Mouse (Mus musculus): ENCODE measurements at regions not wholly inside any gene's neighbourhood (a gene's known extent, or its start where the extent isn't known, plus 50 kb on each side); places are given as distances from the start of the nearest gene placed in this dataset.

DNA sequence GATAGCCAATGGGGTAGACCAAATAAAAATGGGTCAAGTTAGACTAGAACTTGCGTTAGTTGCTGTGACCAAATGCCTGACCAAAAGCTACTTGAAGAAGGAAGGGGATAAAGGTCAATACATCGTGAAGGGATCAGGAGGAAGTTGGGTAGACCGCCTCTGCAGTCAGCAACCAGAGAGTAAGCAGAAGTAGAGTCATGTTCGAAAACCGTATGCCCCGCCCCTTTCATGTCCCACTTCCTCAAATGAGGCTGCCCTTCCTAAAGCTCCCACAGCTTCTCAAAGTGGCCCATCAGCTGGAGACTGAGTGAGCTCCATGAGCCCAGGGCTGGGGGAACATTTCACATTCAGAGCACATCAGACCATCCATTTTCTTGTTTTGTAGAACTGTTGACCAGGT, 301.2 kb upstream of the Ppp2r3a start:
- DNase-seq (ENCODE audit: low read depth, low spot score), result no peak

DNA sequence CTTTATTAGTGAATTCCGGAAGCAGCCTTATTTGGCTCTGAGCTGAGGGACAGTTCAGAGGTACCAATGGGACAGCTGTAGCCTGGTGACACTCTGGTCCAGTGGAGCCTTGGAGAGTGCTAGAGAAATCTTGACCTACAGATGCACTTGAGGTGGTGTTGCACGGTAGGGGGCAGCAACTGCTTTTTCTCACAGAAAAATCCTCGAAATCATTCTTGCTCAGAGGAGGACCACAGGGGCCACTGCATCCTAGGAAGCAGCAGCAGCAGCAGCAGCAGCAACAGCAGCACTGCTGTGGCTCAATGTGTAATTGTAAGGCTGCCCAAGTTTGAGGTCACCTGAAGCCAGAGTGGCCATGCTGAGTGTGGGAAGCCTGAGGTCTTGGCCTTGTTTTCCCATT, 299.7 kb upstream of the Ppp2r3a start:
- DNase-seq (ENCODE audit: low read depth, low spot score), result no peak

DNA sequence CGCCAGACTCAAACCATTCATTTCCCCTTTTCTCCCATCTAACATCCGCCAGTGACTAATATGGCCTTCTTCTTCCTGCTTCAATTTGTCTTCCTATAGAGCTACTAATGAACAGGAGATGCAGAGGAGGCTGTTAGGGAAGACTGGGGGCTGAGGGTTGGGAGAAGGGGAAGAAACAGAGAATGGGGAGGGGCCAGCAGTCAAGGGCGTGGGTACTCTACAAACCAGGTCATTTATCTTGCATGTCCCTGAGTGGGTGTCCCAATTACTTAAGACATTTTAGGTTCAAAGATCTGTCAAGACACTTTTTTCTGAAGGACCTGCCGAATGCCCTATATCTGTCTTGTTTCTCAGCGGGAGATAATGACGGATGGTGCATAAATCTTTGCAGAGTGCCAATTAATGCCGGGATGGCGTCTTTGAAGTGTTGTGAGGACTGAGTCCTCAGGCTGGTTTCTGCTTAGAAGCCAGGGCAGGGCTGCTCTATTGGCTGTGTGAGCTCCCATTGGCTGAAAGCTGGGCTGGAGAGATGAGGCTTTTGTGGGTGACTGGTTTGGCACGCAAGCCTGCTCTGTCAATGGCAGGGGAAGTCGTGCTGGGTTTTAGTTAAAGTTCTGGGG, 294.7 kb upstream of the Ppp2r3a start:
- peak; percentile 77 for DNase-seq (ENCODE audit: low read depth, low spot score)

DNA sequence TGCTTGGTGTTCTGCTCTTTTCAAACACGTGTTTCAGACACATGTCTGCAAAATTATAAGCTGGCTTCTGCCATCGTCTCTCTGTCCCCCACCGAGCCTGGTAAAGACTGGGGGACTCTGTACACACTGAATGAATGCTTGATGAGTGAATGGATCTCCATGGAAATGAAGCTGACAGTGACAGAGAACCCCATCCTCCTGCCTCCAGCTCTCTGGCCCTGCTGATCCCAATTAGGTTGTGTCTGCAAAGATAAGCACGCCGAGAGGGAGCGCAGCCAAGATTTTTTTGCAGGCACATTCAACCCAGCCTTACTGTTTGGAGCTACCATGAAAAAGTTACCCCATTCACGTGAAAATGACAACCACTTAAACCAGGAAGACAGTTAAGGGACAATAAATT, 266.5 kb upstream of the Ppp2r3a start:
- no peak for DNase-seq (ENCODE audit: low read depth, low spot score)

DNA sequence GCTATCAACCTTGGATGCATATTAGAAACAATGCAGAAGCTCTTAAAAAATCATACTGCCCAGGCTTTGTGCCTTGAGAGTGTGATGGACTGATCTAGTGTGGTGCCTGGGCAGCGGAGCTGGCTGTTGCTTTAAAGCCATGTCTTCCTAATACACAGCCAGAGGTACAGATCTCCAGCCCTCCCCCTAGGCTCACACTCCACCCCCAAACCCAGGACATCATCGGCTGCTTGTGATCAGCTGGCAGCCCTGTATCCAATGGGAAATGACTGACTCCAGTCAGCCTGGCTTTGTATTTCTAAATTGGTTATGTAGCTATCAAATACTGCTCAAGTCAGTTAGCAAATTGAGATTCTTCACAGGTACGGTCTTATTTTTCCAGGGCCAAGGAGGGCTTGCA, 259.2 kb upstream of the Ppp2r3a start:
- no peak for DNase-seq (ENCODE audit: low read depth, low spot score)

DNA sequence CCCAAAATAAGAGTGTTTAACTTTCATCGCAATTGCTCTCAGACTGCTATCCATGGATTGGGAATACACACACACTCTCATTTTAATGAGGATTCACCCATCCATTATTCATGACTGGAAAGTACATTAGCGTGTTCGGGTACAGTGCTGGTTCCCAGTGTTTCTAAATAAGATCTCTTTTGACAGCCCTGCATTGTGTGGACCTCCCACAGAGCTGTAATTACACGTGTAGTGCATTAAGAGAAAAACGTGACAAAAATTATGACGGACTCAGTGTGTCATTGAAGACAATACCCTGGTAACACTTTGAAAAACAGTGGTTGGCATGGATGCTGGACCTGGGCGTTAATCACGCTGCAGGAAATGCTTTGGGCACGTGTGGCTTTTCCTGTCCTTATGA, 257.6 kb upstream of the Ppp2r3a start:
- no peak for DNase-seq (ENCODE audit: low read depth, low spot score)

DNA sequence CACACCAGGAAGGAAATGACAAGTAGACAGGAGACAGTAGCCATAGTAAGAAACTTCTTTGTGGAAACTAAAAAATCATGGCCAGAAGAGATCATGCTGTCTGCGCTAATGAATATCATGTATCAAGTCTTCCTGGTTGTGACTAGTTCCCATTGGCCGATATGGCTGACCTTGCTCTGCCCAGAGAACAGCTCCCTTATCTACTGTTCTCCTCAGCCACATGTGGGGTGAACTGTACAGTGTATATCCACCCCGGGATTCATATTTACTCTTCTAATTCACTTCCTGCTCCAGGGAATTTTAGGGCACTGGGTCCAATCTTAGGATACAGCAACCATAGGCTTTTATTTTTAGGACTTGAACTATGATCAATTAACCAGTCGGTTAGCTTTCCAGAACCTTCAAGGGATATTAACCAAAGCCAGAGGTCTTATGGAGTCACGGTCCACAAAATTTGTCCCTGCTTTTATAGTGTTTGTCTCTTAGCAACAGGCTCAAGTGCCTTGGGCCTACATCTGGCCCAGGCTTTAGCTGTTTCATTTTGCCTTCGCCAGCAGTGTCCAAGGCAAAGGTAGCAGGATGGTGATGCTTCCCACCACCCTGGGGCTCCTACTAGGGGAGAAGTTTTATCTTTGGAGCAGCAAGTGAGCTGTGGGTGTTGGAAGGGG, 255.6 kb upstream of the Ppp2r3a start:
- DNase-seq (ENCODE audit: low read depth, low spot score), result peak; percentile 9

DNA sequence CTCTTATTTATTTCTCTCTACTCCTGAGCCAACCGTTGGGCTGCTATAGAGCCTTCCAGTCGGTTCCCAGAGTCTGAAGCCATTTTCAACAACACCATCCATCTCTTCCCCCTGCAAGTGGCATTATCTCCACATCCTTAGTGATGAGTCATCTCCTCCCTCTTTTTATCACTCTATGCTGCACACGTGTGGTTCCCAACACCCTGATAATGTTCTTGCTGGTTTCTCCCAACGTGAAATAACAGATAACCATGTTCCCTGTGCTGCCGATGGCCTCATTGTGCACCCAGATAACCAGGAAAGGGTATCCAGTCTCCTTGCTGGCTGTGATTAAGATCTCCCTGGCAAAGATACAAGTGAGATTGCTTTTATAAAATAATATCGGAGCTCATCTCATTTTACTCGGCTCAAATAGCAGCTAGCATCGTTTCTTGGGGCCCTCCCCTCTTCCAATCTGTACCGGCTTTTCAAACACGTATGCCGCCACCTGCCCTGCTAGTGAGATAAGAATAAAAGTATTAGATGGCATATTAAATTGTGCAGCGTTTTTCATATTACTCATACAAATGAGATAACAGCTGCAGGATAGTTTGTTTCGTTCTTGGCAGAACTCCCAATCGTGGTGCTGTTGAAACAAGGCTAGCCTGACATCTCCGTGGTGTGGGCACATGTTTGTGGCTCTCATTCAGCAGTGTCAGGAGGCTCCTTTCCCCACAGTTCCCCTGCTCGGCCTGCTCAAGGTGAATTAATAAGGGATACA, 250.3 kb upstream of the Ppp2r3a start:
- no peak for DNase-seq (ENCODE audit: low read depth, low spot score)

DNA sequence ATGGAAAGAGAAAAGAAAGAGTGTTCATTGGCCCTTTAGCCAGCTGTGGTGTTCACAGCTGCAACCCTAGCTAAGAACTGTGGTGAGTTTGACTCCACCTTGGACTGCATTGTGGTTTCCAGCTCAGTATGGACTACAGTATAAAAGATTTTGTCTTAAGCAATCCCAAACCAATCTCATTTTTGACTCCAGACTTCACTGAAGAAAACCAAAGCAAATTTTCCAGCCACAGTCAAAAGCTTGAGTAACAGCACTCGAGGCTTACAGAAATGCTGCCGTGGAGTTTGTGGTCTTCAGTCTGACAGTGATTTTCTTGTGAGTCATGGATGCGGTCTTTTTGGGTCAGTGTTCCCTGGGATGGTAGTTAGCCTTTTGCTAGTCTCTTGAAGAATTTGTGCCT, 249.4 kb upstream of the Ppp2r3a start:
- no peak for DNase-seq (ENCODE audit: low read depth, low spot score)

DNA sequence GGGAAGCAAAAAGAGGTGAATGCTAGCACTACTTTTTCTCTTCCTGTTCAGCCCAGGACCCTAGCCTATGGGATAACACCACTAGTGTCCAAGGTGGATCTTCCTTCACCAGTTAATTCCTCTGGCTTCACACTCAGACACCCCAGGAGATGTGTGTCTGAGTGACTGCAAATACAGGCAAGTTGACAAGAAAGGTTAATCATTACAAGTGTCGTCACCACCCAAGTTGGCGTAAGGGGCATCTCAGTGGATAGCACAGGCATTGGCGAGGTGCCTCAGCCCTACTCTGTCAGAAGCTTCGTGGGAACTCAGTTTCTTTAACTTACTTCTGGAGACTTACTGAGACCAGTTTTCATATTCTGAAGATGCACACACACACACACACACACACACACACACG, 247.1 kb upstream of the Ppp2r3a start:
- DNase-seq (ENCODE audit: low read depth, low spot score), result no peak

DNA sequence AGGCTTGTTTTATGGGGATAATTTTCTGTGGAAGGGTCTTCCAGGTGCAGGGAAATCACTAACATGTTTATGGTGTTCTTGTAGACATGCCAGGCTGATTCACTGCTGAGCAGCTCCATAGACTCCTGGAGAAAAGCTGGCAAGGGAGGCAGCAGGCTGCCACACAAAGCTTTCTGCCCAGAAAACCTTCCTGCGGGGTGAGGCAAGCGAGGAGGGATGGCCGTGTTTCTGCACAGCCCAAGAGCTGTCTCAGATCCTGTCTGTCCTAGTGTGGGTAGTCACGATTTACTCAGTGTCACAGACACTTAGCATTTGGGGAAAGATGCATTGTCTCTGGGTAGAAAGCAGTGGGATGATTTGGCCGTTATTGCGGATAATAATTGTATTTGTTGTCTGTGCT, 244.2 kb upstream of the Ppp2r3a start:
- DNase-seq (ENCODE audit: low read depth, low spot score), result no peak

DNA sequence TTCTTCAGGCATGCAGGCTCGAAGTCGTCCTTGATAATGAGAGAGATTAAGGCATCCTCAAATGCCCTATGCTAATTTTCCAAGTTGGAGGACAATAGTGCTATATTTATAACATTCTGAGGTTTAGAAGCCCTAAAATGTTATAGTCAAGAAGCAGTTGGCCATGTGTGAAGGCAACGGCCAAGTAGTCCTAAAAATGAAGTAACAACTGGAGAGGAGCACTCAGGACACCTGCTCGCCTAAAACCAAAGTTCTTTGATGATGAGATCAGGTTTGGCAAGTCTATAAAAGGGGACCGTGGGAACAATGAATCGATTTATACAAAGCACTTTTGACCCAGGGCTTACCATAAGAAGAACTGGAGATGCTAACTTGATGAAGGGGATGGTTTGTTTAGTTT, 237.4 kb upstream of the Ppp2r3a start:
- DNase-seq (ENCODE audit: low read depth, low spot score), result no peak

DNA sequence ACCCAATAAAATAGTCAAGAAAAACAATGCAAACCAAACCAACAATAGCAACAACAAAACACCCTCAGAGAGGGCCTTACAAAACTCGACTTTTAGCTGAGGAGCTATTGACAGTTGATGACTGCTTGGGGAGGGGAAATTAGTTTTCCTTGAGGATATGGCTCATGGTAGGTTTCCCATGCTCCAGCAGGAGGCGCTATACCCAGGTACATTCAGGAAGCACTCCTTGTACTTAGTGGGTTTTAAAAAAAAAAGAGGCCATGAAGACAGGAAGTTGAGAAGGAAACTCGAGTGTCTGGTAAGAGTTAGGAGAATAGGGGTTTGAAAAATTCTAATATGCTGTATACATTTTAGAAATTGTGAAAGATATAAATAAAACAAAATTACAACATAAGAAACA, 224.6 kb upstream of the Ppp2r3a start:
- no peak for DNase-seq (ENCODE audit: low read depth, low spot score)

DNA sequence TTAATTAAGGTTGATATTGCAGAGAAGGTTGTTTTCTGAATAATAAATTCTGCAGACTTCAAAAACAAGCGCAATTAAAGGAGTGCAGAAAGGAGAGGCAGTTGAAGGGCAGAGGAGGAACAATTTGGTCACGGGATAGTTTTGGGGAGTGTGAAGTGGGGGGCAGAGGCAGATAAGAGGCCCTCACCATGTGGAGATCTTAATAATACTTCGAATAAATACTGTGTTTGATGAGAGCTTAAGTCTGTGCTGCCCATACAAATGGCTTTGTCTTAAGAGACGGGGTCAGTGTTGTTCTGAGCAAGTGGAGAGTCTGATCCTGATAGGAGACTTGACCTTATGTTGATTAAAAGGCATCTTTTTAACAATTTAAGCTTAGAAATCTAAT, 221.5 kb upstream of the Ppp2r3a start:
- no peak for DNase-seq (ENCODE audit: low read depth, low spot score)

DNA sequence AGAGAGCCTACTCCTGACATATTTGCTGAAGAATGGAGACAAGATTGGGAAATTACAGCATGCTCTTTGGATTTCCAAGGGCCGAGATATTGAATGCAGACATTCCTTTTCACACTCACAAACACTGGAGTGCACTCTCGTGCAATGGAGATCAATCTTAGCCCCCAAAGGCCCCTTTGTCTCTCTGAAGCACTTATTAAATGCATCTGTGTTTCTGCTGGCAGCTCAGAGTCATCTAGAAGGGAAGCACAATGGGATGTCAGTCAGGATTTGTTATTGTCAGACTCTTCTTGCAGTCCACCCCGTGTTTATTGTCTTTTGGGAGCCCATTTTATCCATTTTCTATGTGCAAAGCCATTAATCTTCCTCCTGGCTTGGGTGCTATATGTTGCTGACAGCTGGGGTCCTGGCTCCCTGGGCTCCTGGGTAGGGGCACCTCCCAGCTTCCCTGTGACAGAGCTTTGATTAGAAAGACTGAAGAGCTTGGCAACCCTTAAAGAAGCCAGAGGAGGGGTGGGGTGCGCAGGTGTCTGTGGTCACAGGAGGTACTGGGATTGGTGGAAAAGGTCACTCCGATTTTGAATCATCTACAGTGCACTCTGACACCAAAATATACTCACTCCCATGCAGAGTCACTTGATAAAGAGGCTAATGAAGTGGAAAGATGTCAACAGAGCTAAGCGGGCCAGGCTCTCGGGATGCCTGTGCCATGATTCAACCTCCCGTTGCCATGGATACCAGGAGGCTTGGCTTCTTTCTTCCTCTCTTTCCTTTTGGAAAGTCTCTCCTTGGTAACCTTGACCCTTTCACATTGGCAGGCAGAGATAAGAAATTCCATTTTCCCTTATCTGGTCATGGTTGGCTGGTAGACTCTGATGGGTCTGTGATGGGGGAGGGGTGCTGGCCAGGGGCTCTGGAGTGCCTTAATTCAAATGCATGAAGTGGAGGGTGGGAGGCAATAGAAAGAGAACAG, 220.8 kb upstream of the Ppp2r3a start:
- DNase-seq (ENCODE audit: low read depth, low spot score), result peak; percentile 83

DNA sequence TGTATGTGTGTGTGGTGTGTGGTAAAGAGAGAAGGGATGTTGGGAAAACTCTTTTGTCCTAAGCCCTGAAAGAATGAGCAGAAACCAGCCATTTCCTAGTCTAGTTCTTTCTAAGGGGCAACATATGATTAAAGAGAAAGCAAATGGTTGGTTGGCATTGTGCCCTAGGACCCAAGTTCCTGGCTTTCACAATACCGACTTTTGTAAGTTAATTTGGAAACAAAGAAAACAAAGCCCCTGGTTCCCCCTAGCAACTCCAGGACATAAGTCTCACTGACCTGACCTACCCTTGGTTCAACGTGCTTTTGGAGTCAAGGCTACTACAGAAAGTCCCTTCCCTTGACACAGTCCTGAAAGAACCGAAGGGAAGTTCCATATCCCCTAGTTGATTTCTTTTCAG, 220.1 kb upstream of the Ppp2r3a start:
- DNase-seq (ENCODE audit: low read depth, low spot score), result no peak

DNA sequence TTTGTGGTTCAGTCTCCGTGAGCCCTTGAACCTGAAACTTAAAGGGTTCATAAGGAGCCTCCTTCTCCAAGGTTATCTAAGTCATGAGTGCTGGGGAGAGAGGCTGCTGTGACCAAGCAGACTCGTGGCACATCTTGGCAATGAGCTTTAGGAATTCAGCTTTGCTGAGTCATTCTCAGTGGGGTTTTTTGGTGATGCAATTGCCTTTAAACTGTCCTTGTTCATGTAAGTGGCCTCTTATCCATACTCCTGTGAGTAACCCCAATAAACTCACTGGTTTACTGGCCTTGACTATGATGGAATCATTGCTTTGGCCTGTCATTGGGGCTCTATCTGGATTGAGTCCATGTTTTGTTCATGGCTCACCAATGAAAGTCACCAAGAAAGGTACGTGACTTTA, 218.2 kb upstream of the Ppp2r3a start:
- no peak for DNase-seq (ENCODE audit: low read depth, low spot score)

DNA sequence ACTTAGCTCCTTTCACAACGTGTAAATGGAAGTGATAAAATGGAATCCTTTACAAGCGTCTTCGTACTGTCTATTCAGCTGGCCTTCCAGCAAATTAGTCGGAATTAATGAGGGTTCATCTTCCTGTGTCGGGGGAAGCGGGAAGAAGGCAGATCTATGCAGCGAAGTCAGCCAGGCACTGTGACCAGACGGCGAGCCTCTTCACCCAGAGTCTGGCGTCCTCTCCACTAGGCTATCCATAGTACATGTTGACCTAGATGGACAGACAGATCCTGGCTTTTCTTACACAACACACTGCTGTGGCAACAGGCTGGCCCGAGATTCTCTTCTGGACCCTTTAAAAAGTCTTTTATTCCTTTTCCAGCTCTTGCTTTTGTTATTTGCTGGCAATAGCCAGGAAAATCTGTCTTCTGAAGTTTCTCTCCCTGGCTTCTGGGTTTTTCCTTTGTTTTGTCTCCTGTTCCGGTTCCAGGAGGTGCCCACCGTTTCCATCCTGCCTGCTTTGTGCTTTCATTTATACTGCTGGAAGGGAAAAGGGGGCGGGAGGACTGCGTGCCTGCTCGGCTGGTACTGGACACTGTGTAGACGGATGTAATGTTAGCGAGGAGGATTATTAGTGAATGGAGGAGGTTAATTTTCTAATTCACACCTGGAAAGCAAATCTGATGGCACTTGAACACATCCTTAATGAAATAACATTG, 213.3 kb upstream of the Ppp2r3a start:
- DNase-seq (ENCODE audit: low read depth, low spot score), result no peak

DNA sequence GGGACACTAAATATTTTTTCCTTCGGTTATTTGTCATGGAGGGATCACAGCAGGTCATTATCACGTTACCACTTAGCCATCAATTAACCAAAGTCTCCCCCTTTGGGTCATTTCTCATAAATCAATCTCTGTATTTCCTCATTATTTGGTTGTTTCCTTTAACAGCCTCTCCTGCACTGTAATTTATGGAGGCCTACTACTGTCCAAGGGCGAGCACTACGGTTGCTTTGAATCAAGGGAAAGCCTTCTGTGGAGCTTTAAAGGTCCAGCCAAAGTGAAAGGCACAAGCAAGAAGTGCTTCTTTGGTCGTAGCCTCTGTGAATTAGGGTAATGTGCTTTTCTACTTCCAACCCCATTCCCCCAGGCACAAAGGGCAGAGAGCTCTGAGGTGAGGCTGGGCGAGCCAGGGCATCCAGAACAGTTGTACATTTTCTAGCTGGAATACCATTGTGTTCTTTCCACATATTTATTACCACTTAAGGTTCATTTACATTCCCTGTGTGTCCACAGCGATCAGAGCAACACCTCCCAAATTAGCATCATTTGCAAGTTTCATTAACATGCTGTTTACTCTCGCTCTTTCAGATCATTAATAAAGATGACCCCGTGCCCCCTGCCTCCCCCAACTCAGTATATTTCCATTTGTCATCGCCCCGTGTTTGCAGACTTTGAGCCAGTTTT, 207.5 kb upstream of the Ppp2r3a start:
- DNase-seq (ENCODE audit: low read depth, low spot score), result no peak

DNA sequence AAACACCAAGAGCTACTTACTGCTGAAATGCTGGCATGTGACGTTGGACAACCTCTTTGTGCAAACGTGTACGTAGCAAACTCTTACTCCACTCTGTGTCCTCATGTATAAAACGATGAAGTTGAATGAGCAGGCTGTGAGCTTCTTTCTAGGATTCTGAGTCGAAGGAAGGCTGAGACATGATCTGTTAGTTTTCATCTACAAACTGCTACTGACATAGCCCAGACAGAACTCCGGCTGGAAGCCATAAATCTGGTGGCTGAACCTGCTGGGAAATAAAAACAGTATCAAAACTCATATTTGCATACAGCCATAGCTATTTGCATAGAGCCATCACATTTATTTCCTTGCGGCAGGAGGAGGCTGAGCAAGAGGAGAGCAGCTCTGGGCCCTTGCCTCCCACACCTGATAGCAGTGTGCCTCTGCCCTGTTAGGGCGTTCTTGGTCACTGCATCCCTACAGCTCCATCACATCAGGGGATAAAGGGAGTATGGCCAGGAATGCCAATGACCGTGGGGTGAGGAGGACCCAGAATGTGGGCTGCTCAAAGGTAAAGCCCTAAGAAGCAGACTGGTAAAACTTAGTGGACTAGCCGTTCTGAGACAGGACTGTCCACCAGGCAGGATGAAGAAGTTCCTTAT, 206.8 kb upstream of the Ppp2r3a start:
- DNase-seq (ENCODE audit: low read depth, low spot score), result no peak

All from mesoderm, embryonic 11.5 days (tissue).